Mouse (Mus musculus): Measurements from ENCODE around the gene Slc1a5.

DNA sequence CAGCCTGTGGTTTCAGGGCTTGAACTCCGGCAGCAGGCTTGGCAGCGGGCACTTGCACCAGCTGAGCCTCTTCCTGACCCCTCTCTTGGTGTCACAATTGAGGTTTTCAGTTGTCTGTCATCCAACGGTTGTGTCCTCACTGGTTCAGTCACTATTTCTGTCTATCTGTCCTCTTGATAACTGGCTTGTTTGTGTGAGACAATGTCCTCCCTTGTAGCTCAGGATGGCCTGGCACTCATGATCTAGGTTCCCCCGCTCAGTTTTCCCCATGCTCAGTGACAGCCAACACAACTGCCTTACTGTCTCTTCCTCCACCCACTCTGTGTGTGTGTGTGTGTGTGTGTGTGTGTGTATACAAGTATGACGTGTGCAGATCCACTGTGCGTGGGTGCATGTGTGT is 33.5 kb upstream of the Slc1a5 start:
- TF ChIP-seq CTCF (conservative IDR thresholded peaks at IDR 0.05; ENCODE audit: insufficient read depth, insufficient read length, low read depth, low read length) (no peak), POLR2A (IDR thresholded peaks at IDR 0.05; ENCODE audit: low read depth, low read length) (no peak)

Data from kidney, adult 2 months (tissue).